Mouse (Mus musculus) cortical plate, adult 2 months (tissue): ENCODE measurements around the gene Rbms2.

Experiments
- CTCF ChIP-seq: fragments of 200-500 bp; IDR thresholded peaks from 2 replicates; pipeline ENCODE4 v1.5.1; 2011; ENCODE audit warnings: mild to moderate bottlenecking, control low read depth, low read length; ENCODE audit not compliant: insufficient read depth; ENCODE audit errors: extremely low read depth
- POLR2A ChIP-seq: fragments of 200-500 bp; IDR thresholded peaks from 2 replicates; pipeline ENCODE4 v1.6.1; 2011; ENCODE audit warnings: mild to moderate bottlenecking, low read length, control low read depth; ENCODE audit not compliant: insufficient read depth; ENCODE audit errors: extremely low read depth

GRCm38 (mm10) chr10:128093496-128094294, 86.4 kb downstream of the Rbms2 start:
- TF ChIP-seq CTCF (no peak), POLR2A (no peak)
